Mouse (Mus musculus): ENCODE measurements around the gene Brinp1. TPM values are rescaled to one million over a fixed set of nuclear protein-coding genes. Genes with fewer than 3 reads are reported as not detected.

The Brinp1 gene
- polyA plus RNA-seq (2012; rRNA removed; ENCODE audit: low replicate concordance), result 0.02 and 0.18 TPM in 2 replicates

GRCm38 (mm10) chr4:68954322-68954901, at the start of gene Brinp1:
Gene Brinp1 (minus strand): TSS chr4:68954397.

